Mouse (Mus musculus) forebrain, embryonic 14.5 days (tissue): ENCODE data around the gene Abhd12b. TPM values are rescaled to one million over a fixed set of nuclear protein-coding genes. Genes with fewer than 3 reads are reported as not detected.

Experiments
- ATAC-seq: fragments of 200-750 bp; cut with Nextera tagmentation; 2 replicates; pipeline ENCODE4 v1.8.0; 2017; ENCODE audit warnings: mild to moderate bottlenecking, moderate library complexity
- DNase-seq: peaks from one replicate; pipeline ENCODE4 v3.0.0-alpha.2; 2015; ENCODE audit warnings: low spot score
- H3K27ac ChIP-seq: fragments of 300-500 bp; sonication (generic); 2 replicates; pipeline ENCODE4 v1.5.1; 2014; ENCODE audit warnings: low read depth, mild to moderate bottlenecking, control low read depth, low read length, moderate library complexity
- H3K27me3 ChIP-seq: fragments of 300-500 bp; sonication (generic); replicated peaks from 2 replicates; pipeline ENCODE4 v1.6.1; 2014; ENCODE audit warnings: low read length, control low read depth, mixed read lengths; ENCODE audit not compliant: control insufficient read depth, insufficient read depth
- H3K36me3 ChIP-seq: fragments of 300-500 bp; sonication (generic); 2 replicates; pipeline ENCODE4 v1.6.1; 2014; ENCODE audit warnings: low read length, control low read depth; ENCODE audit not compliant: control insufficient read depth, insufficient read depth
- H3K4me1 ChIP-seq: fragments of 300-500 bp; sonication (generic); 2 replicates; pipeline ENCODE4 v1.6.1; 2014; ENCODE audit warnings: antibody characterized with exemption, low read length, control low read depth; ENCODE audit not compliant: control insufficient read depth, insufficient read depth
- H3K4me2 ChIP-seq: fragments of 300-500 bp; sonication (generic); 2 replicates; pipeline ENCODE4 v1.6.1; 2014; ENCODE audit warnings: mild to moderate bottlenecking, control low read depth, low read length
- H3K4me3 ChIP-seq: fragments of 300-500 bp; sonication (generic); 2 replicates; pipeline ENCODE4 v1.5.1; 2014; ENCODE audit warnings: low read depth, low read length, control low read depth
- H3K9ac ChIP-seq: fragments of 300-500 bp; sonication (generic); 2 replicates; pipeline ENCODE4 v1.6.1; 2014; ENCODE audit warnings: mild to moderate bottlenecking, low read length, control low read depth, moderate library complexity
- H3K9me3 ChIP-seq: fragments of 300-500 bp; sonication (generic); replicated peaks from 2 replicates; pipeline ENCODE4 v1.6.1; 2016; ENCODE audit warnings: low read length, control low read depth, mixed read lengths; ENCODE audit not compliant: control insufficient read depth
- WGBS: fragments of 180-500 bp; shearing (Covaris S2); extraction: QIAGEN DNeasy Blood & Tissue Kit; methylation state at CpG from one replicate; pipeline ENCODE4 v1.1.7; 2014; 5-methylcytosine and 5-hydroxymethylcytosine counted together
- polyA plus RNA-seq: library from polyadenylated mRNA; unstranded; fragments of >200 nt; fragmentation: Nextera tagmentation; extraction: Ambion mirVana; gene quantifications from 2 replicates; pipeline ENCODE4 v1.2.1, GENCODE M21; 2014

The Abhd12b gene
- polyA plus RNA-seq, 1 experiment from 2014 or later = not detected

GRCm38 (mm10) chr12:70144637-70145448 is 9.1 kb upstream of the Abhd12b start:
- Histone ChIP-seq H3K27me3 (no peaks in the 10 kb centered on the region), H3K4me3 (no peak overlapping the region), H3K4me1 (0 out of 2 replicates have a peak, but pooled peaks cover 7% of the 10 kb centered on the region), H3K4me2 (no peak overlapping the region), H3K9me3 (no peaks in the 10 kb centered on the region), H3K27ac (no peak overlapping the region; the same call in 1 of the 2 replicates), H3K9ac (no peak overlapping the region), H3K36me3 (no peaks in the 10 kb centered on the region)
- DNase-seq (peak; percentile 75), ATAC-seq (peak; percentile 6; the same call in 1 of the 2 replicates)
- WGBS = 52% methylated on average over 20 of the region's 20 CpGs

- Histone ChIP-seq H3K4me2 (no peak overlapping the region), H3K4me1 (0 out of 2 replicates have a peak, but pooled peaks cover 7% of the 10 kb centered on the region), H3K4me3 (no peak overlapping the region), H3K9ac (no peak overlapping the region), H3K36me3 (no peaks in the 10 kb centered on the region), H3K9me3 (no peaks in the 10 kb centered on the region), H3K27me3 (no peaks in the 10 kb centered on the region), H3K27ac (no peak overlapping the region)
- DNase-seq (no peak), ATAC-seq (no peak)
- WGBS = 83% methylated on average over 6 of the region's 6 CpGs
Measured at GRCm38 (mm10) chr12:70145586-70145985, 8.4 kb upstream of the Abhd12b start.

- WGBS = 10% methylated on average over 13 of the region's 13 CpGs
- peak; percentile 45 for ATAC-seq
- Histone ChIP-seq H3K9me3 (no peaks in the 10 kb centered on the region), H3K9ac (no peak overlapping the region), H3K4me1 (0 out of 2 replicates have a peak, but pooled peaks cover 7% of the 10 kb centered on the region), H3K27me3 (no peaks in the 10 kb centered on the region), H3K36me3 (no peaks in the 10 kb centered on the region), H3K27ac (no peak overlapping the region; the same call in 1 of the 2 replicates), H3K4me2 (peak overlapping the region; percentile 28), H3K4me3 (no peak overlapping the region)
- peak; percentile 37 for DNase-seq
Measured at GRCm38 (mm10) chr12:70147986-70148630, 5.8 kb upstream of the Abhd12b start.

- peak overlapping the region; percentile 28 for H3K4me2 ChIP-seq
- H3K4me3 ChIP-seq = no peak overlapping the region
- no peaks in the 10 kb centered on the region for H3K36me3 ChIP-seq
- H3K27me3 ChIP-seq = no peaks in the 10 kb centered on the region
- DNase-seq (peak; percentile 29), ATAC-seq (peak; percentile 35; the same call in 1 of the 2 replicates)
- 12% methylated on average over 11 of the region's 11 CpGs for WGBS
- no peaks in the 10 kb centered on the region for H3K9me3 ChIP-seq
- H3K9ac ChIP-seq = no peak overlapping the region
- peak overlapping the region; percentile 41; the same call in 1 of the 2 replicates for H3K27ac ChIP-seq
- 0 out of 2 replicates have a peak, but pooled peaks cover 7% of the 10 kb centered on the region for H3K4me1 ChIP-seq
Measured at GRCm38 (mm10) chr12:70148631-70149265, 5.2 kb upstream of the Abhd12b start.

GRCm38 (mm10) chr12:70156222-70156621 is 2.3 kb downstream of the Abhd12b start:
- no peak for DNase-seq
- WGBS = 52% methylated on average over 6 of the region's 6 CpGs

GRCm38 (mm10) chr12:70157292-70158066 is 3.5 kb downstream of the Abhd12b start:
- ATAC-seq (peak; percentile 32; the same call in 1 of the 2 replicates), DNase-seq (peak; percentile 32)
- Histone ChIP-seq H3K27ac (no peak overlapping the region), H3K9ac (no peak overlapping the region), H3K4me2 (no peak overlapping the region), H3K27me3 (no peaks in the 10 kb centered on the region), H3K4me1 (no peaks in the 10 kb centered on the region), H3K36me3 (no peaks in the 10 kb centered on the region), H3K9me3 (no peaks in the 10 kb centered on the region), H3K4me3 (no peak overlapping the region)
- 38% methylated on average over 5 of the region's 5 CpGs for WGBS

More at GRCm38 (mm10) chr12:70156222-70156621, 2.3 kb downstream of the Abhd12b start:
- no peak overlapping the region for H3K27ac ChIP-seq
- no peak overlapping the region for H3K9ac ChIP-seq
- H3K9me3 ChIP-seq = no peaks in the 10 kb centered on the region
- H3K4me1 ChIP-seq = no peaks in the 10 kb centered on the region
- H3K4me3 ChIP-seq = no peak overlapping the region
- ATAC-seq = no peak
- no peak overlapping the region for H3K4me2 ChIP-seq
- H3K27me3 ChIP-seq = no peaks in the 10 kb centered on the region
- no peaks in the 10 kb centered on the region for H3K36me3 ChIP-seq

GRCm38 (mm10) chr12:70161057-70161456 is 7.1 kb downstream of the Abhd12b start:
- Histone ChIP-seq H3K9ac (no peak overlapping the region), H3K36me3 (no peaks in the 10 kb centered on the region), H3K27me3 (no peaks in the 10 kb centered on the region), H3K27ac (no peak overlapping the region), H3K4me2 (no peak overlapping the region), H3K4me3 (no peak overlapping the region), H3K4me1 (no peaks in the 10 kb centered on the region), H3K9me3 (no peaks in the 10 kb centered on the region)
- ATAC-seq = no peak
- 89% methylated on average over 5 of the region's 5 CpGs for WGBS
- no peak for DNase-seq

GRCm38 (mm10) chr12:70164741-70165140 is 10.8 kb downstream of the Abhd12b start:
- Histone ChIP-seq H3K4me3 (no peak overlapping the region), H3K4me2 (no peak overlapping the region), H3K9me3 (no peaks in the 10 kb centered on the region), H3K4me1 (no peaks in the 10 kb centered on the region), H3K9ac (no peak overlapping the region), H3K27me3 (no peaks in the 10 kb centered on the region), H3K36me3 (no peaks in the 10 kb centered on the region), H3K27ac (no peak overlapping the region)
- ATAC-seq (no peak), DNase-seq (no peak)
- WGBS = 85% methylated on average over 3 of the region's 3 CpGs
